Mouse (Mus musculus): Measurements from ENCODE around the gene Teddm1a. TPM values are rescaled to one million over a fixed set of nuclear protein-coding genes. Genes with fewer than 3 reads are reported as not detected.
"Not testable (repeated sequence)": the region's sequence is repeated elsewhere in the genome, so short reads cannot be mapped to it uniquely, and the experiment has no call there.

The Teddm1a gene
- total and polyA plus RNA-seq, 2 experiments from 2014 or later: not detected

DNA sequence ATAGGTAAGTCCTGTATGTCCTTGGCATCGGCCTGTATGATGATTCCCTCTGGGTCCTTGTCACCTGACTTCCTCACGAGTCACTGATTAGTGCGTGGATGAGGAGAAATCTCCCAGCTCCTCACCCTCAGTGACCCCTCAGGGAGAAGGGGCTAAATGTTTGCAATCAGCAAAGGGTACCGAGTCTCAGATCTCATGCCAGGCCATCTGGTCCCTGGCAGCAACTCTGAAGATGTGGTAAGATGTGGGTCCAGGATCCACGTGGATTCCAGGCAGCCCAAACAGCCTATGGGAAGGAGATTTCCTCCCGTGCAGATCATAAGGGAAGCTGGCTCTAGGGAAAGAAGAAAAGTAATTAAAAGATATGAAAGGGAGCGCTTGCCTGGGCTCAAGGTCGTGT, 35.6 kb upstream of the Teddm1a start:
- WGBS: 73% methylated on average over 8 of the region's 8 CpGs
- no peak overlapping the region for H3K9ac ChIP-seq (replicated peaks; ENCODE audit: low read length, poor library complexity, severe bottlenecking)

GRCm38 (mm10) chr1:153874045-153874444, 17.5 kb upstream of the Teddm1a start, which contains the start of gene Teddm1b:
Gene Teddm1b, plus strand, starts transcription at chr1:153874345.
- no peak within 1 kb of the TSS for H3K4me3 ChIP-seq (ENCODE audit: low read depth, low read length)
- H3K9ac ChIP-seq (replicated peaks; ENCODE audit: low read length, poor library complexity, severe bottlenecking): no peak within 1 kb of the TSS
- no peaks in the 10 kb centered on the region for H3K27me3 ChIP-seq (ENCODE audit: insufficient read depth, low read length)
- no peak for TF ChIP-seq CTCF (IDR thresholded peaks at IDR 0.05)
- H3K9me3 ChIP-seq (ENCODE audit: low read length): no peaks in the 10 kb centered on the region
- WGBS: 86% methylated on average over 6 of the region's 6 CpGs
- ATAC-seq (ENCODE audit: low FRiP score) (no peak), DNase-seq (ENCODE audit: low spot score) (no peak)
- H3K4me2 ChIP-seq (ENCODE audit: low read depth, low read length, poor library complexity, severe bottlenecking): no peak within 1 kb of the TSS
- no peak within 1 kb of the TSS for H3K27ac ChIP-seq (ENCODE audit: low read depth, low read length)
- H3K36me3 ChIP-seq (ENCODE audit: insufficient read depth, low read length): no peaks in the 10 kb centered on the region
- H3K4me1 ChIP-seq (ENCODE audit: insufficient read depth, low read length): no peaks in the 10 kb centered on the region

More for the DNA sequence above, 35.6 kb upstream of the Teddm1a start:
- Histone ChIP-seq H3K36me3 (ENCODE audit: insufficient read depth, low read length) (no peaks in the 10 kb centered on the region), H3K4me3 (ENCODE audit: low read depth, low read length) (no peak overlapping the region), H3K27me3 (ENCODE audit: insufficient read depth, low read length) (no peaks in the 10 kb centered on the region), H3K4me1 (ENCODE audit: insufficient read depth, low read length) (no peaks in the 10 kb centered on the region), H3K9me3 (ENCODE audit: low read length) (no peaks in the 10 kb centered on the region), H3K4me2 (ENCODE audit: low read depth, low read length, poor library complexity, severe bottlenecking) (no peak overlapping the region), H3K27ac (ENCODE audit: low read depth, low read length) (no peak overlapping the region)
- TF ChIP-seq CTCF (IDR thresholded peaks at IDR 0.05): no peak
- DNase-seq (ENCODE audit: low spot score) (peak; percentile 19), ATAC-seq (ENCODE audit: low FRiP score) (no peak)

- not testable (repeated sequence) for DNase-seq (ENCODE audit: low spot score); ATAC-seq (ENCODE audit: low FRiP score); H3K9me3 ChIP-seq (ENCODE audit: low read length); H3K4me1 ChIP-seq (ENCODE audit: insufficient read depth, low read length); H3K27me3 ChIP-seq (ENCODE audit: insufficient read depth, low read length); H3K4me3 ChIP-seq (ENCODE audit: low read depth, low read length); H3K36me3 ChIP-seq (ENCODE audit: insufficient read depth, low read length); H3K9ac ChIP-seq (replicated peaks; ENCODE audit: low read length, poor library complexity, severe bottlenecking); H3K4me2 ChIP-seq (ENCODE audit: low read depth, low read length, poor library complexity, severe bottlenecking); H3K27ac ChIP-seq (ENCODE audit: low read depth, low read length)
- WGBS: 96% methylated on average over 17 of the region's 17 CpGs
Observed at GRCm38 (mm10) chr1:153880391-153880790, 11.2 kb upstream of the Teddm1a start.

GRCm38 (mm10) chr1:153886024-153886633, 5.4 kb upstream of the Teddm1a start:
- H3K9me3 ChIP-seq (ENCODE audit: low read length): no peaks in the 10 kb centered on the region
- no peak overlapping the region for H3K4me3 ChIP-seq (ENCODE audit: low read depth, low read length)
- H3K4me1 ChIP-seq (ENCODE audit: insufficient read depth, low read length): no peaks in the 10 kb centered on the region
- WGBS: 27% methylated on average over 17 of the region's 17 CpGs
- TF ChIP-seq CTCF (IDR thresholded peaks at IDR 0.05): no peak
- no peaks in the 10 kb centered on the region for H3K36me3 ChIP-seq (ENCODE audit: insufficient read depth, low read length)
- H3K27me3 ChIP-seq (ENCODE audit: insufficient read depth, low read length): no peaks in the 10 kb centered on the region
- DNase-seq (ENCODE audit: low spot score) (peak; percentile 19), ATAC-seq (ENCODE audit: low FRiP score) (peak; percentile 44; the same call in 1 of the 2 replicates)
- no peak overlapping the region for H3K9ac ChIP-seq (replicated peaks; ENCODE audit: low read length, poor library complexity, severe bottlenecking)
- H3K27ac ChIP-seq (ENCODE audit: low read depth, low read length): no peak overlapping the region
- no peak overlapping the region for H3K4me2 ChIP-seq (ENCODE audit: low read depth, low read length, poor library complexity, severe bottlenecking)

- no peak for DNase-seq (ENCODE audit: low spot score)
- Histone ChIP-seq H3K36me3 (ENCODE audit: insufficient read depth, low read length) (no peaks in the 10 kb centered on the region), H3K4me2 (ENCODE audit: low read depth, low read length, poor library complexity, severe bottlenecking) (no peak overlapping the region), H3K4me1 (ENCODE audit: insufficient read depth, low read length) (no peaks in the 10 kb centered on the region), H3K9ac (replicated peaks; ENCODE audit: low read length, poor library complexity, severe bottlenecking) (no peak overlapping the region), H3K27ac (ENCODE audit: low read depth, low read length) (no peak overlapping the region), H3K27me3 (ENCODE audit: insufficient read depth, low read length) (no peaks in the 10 kb centered on the region), H3K4me3 (ENCODE audit: low read depth, low read length) (no peak overlapping the region), H3K9me3 (ENCODE audit: low read length) (no peaks in the 10 kb centered on the region)
- 96% methylated on average over 10 of the region's 10 CpGs for WGBS
- no peak for ATAC-seq (ENCODE audit: low FRiP score)
- no peak for TF ChIP-seq CTCF (IDR thresholded peaks at IDR 0.05)
Observed at GRCm38 (mm10) chr1:153890121-153890520, 1.4 kb upstream of the Teddm1a start.

- DNase-seq (ENCODE audit: low spot score): no peak
- Histone ChIP-seq H3K36me3 (ENCODE audit: insufficient read depth, low read length) (no peaks in the 10 kb centered on the region), H3K4me2 (ENCODE audit: low read depth, low read length, poor library complexity, severe bottlenecking) (no peak overlapping the region), H3K9ac (replicated peaks; ENCODE audit: low read length, poor library complexity, severe bottlenecking) (no peak overlapping the region), H3K27me3 (ENCODE audit: insufficient read depth, low read length) (no peaks in the 10 kb centered on the region), H3K27ac (ENCODE audit: low read depth, low read length) (no peak overlapping the region), H3K4me3 (ENCODE audit: low read depth, low read length) (no peak overlapping the region), H3K9me3 (ENCODE audit: low read length) (no peaks in the 10 kb centered on the region), H3K4me1 (ENCODE audit: insufficient read depth, low read length) (no peaks in the 10 kb centered on the region)
- ATAC-seq (ENCODE audit: low FRiP score): no peak
- WGBS: 75% methylated on average over 2 of the region's 2 CpGs
- TF ChIP-seq CTCF (IDR thresholded peaks at IDR 0.05): no peak
Observed at GRCm38 (mm10) chr1:153893746-153894145, 2.2 kb downstream of the Teddm1a start.
